Mouse (Mus musculus): Measurements from ENCODE around the gene Cops7b.

DNA sequence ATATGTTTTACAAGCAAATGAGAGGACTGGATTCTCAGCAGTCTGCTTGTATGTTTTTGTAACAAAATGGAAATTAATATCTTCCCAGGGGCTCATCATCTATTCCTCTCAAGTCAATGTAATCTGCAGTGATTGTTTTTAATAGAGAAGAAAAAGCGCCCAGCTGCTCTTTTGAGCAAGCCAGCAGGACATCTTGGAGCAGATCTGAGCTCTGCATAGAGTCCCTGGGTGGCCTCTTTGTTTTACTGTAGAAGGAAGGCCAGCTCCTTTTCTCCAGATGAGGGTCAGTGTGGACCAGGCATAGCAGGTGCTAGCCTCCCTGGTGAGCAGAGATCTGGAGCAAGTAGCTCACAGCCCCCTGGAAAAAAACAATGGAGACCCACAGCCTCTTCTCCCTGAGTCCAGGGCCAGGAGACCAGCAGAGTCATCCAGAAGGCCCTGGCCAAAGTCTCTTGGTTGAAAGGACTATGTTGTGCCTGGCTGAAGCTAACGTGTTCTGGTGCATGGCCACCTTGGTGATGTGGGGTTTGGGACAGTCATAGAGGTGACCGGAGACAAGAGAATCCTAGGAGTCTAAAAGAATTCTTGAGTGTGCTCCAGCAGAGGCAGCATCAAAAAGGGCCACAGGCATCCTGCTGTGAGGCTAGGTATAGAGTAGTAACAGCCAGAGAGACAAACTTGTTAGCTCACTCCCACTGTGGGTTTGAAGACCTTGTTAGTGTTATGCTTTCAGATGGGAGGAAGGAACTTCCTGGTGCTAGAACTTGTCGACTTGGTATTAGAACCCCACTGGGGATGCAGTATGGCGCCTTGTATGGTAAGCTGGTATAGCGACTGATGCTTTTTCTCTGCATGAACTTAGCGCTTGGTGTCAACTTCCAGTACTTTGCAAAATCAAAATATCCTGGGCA lies 51.4 kb downstream of the Cops7b start:
- TF ChIP-seq EP300 (IDR thresholded peaks at IDR 0.05; ENCODE audit: insufficient read depth, low read depth, low read length) (no peak), POLR2A (IDR thresholded peaks at IDR 0.05; ENCODE audit: insufficient read depth, low read length) (no peak), CTCF (IDR thresholded peaks at IDR 0.05; ENCODE audit: low read depth, low read length) (no peak)
